Mouse (Mus musculus) NIH3T3 (cell line): ENCODE measurements at regions not wholly inside any gene's neighbourhood (a gene's known extent, or its start where the extent isn't known, plus 50 kb on each side); places are given as distances from the start of the nearest gene placed in this dataset.
"Not testable (repeated sequence)": the region's sequence is repeated elsewhere in the genome, so short reads cannot be mapped to it uniquely, and the experiment has no call there.

Experiments
- DNase-seq: peaks from one replicate; pipeline ENCODE4 v3.0.0-alpha.2; 2012; ENCODE audit warnings: low read depth

DNA sequence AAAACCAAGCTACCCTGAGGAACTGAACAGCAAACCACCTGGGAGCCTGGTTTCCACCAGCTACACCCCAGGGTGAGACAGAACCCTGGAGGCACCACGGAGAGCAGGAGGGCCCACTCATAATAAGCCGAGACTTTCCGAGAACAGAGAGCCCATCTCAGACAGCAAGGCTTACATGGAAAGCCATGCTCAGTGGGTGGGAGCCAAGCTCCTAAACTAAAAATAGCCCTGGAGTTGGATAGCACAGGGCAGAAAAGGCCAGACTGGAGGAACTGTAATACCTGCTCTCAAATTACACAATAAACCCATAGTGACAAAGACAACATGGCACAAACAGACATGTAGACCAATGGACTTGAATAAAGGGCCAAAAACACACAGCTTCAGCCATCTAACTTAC lies 69.9 kb downstream of the Fbxo4 start:
- DNase-seq = no peak

DNA sequence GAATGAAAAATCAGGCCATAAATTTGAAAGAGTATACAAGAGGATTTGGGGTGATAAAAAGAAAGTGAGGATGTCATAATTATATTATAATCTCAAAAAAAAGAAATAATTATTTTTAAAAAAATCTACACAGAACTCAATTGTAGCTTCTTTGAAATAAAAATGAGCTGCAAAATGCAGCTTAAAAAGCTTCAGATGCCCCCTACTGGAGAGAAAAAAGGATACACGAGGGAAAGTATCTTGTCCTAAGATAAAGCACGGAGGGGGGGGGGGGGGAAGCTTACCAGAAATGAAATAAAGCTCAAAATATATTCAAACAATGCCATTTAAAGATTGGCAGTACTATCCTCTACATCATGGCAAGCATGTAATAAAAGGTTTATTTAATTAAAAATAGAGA lies 70.7 kb downstream of the Fbxo4 start:
- peak; percentile 78 for DNase-seq

DNA sequence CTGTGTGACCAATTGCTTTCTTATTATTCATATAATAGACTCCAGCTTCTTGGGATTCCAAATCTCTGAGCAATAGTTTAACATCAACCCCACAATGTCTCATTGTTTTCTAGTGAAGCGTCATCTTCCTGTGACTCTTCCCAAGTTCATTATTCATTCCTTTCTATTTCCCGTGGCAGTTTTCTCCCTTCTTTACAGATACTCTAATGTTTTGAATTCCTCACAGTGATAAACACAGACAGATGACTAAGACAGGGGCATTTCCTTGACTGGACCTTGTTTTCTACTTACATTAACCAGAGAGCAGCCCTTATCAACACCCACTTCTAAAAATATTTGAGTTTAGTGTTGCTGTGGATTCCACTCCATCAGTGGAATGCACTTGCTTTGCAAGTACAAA lies 73.8 kb downstream of the Fbxo4 start:
- DNase-seq = peak; percentile 62

DNA sequence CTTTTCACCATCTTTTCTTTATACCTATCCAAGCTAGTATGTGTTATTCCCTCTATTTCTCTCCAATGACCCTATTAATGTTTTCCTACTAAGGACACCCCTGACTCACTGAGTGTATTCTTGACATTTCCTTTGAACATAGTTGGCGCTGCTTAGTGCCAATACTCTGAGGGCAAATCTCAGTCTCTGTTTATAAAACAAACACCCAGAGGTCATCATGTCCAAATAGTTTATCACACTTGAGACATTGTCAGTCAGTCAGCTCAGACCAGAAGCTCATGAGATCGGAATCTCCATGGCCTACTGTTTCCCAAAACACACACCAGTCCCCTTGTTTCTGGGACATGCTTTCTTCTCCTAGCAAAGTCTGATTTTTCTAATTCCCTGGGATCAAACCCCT lies 100.9 kb downstream of the Fbxo4 start:
- DNase-seq = no peak

DNA sequence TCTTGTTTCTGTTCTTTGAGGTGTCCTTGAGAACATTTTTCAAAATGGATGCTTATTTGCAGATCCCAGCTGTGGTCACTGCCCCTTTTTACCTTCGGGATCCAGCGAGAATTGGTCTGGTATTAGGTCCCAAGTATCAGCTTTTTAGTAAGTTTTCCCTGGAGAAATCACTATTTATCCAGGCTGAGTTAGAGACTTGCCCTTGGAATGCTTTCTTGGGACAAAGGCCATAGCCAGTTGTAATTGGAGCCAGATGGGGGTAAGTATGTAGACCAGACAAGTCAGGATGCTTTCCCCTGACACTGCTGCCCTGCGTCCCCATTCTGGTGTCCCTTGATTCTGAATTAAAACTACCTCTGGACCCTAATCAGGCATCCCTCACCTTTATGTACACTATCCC lies 101.9 kb downstream of the Fbxo4 start:
- DNase-seq = no peak

DNA sequence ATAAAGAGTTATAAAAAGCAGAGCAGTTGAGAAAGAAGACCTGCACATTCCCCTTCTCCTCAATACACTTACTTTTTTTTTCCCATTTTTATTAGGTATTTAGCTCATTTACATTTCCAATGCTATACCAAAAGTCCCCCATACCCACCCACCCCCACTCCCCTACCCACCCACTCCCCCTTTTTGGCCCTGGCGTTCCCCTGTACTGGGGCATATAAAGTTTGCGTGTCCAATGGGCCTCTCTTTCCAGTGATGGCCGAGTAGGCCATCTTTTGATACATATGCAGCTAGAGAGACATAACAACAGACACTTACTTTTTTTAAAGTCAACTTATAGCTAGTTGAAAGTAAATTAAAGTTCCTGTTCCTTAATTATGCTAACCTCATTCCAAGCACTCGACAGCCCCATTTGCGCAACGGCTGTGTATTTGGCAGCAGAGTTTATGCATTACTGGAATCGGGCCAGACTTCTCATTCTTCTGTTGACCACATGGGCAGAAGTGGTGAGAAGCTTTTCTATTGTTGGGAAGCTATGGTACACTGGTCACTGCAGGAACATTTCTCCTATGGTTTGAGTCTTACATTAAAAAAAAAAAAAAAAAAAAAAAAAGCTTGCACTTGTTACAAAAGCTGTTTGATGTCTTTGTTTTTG lies 104.0 kb downstream of the Fbxo4 start:
- DNase-seq = peak; percentile 86

DNA sequence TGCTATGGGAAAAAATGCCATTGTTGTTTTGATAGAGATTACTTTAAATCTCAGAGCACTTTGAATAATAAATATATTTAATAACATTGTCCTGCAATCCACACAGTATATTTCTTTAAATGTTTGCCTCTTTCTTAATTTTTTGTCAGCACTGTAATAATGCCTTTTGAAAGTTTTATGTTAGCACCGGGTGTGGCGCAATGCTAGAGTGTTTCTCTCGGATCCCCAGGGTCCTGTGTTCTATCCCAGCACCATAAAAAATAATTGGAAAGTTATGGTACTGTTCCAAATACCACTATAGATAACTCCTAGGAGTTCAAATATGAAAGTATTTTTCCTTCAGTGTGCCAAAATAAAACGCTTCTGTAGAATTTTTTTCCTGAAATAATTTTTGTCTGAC lies 147.6 kb downstream of the Fbxo4 start:
- DNase-seq = peak; percentile 52

DNA sequence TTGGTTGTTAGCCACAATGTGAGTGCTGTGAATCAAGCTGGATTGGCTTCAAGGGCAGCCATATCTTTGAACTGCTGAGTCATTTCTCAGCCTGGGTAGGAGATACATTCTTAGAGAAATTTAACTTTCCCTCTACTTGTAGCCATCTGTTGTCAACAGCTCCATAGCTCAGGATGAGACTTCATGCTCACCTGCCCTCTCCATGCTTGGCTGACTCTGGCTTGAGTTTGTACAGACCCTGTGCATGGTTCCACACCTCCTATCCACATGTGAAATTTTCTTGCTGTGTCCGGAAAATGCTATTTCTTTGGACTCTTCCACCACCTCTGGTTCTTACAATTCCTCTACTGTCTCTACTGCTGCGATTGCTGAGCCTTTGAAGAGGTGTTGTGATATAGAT lies 173.9 kb downstream of the Fbxo4 start:
- DNase-seq = peak; percentile 22

DNA sequence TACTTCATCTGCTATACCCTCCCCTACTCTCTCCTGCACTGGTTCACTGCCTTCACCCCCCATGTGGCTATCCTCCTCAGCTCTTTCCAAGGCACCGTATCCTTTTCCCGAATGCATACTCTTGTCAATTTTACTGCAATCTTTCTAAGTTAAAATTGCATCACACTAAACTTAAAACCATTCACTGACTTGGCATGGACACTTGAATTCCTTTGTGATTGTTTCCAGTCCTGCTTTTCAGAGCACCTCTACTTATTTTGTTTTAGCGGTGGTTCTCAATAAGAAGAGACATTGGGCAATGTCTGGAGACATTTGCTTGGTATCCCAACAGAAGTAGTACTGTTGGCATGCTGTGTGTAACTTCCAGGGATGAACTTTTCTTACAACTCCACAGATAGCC lies 192.6 kb upstream of the Ghr start:
- DNase-seq = peak; percentile 77

DNA sequence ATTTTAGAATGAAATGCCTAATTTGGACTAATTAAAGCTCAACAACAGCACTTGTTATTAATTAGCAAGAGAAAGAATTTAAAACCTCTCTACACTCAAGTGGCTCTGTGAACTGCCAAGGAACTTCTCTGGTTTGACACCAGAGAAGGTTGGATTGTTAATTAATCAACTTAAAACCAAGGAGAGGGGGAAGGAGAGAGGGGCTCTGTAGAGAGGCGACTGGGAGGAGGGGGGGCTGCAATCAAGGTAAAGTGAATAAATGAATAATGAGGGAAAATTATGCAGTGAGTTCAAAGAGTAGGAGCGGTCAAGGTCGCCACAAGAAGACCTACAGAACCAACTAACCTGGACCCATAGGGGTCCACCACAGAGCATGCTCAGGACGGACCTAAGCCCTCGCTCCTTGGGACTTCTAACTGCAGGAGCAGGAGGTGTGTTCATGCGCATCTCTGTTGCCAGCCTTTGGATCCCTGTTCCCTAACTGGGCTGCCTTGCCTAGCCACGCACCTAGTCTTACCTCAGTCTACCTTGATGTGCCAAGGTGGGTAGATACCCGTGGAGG lies 189.0 kb upstream of the Ghr start:
- no peak for DNase-seq

DNA sequence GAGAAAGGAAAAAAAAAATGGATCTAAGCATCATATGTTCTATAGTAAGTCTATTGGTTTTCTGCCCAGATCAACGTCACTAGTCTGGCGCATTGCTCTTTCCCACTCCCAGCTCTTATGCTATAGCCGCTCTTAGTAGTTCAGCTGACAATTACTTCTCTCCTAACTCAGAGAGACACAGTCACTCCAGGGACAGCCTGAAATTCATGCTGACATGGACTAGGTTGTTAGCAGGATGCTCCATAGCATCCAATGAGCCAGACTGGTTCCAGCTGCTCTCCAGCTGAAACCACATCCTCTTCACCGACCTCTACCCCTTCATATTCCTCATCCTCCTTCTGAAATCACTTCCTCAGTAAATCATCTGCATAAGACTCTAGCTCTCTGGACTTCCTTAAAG lies 187.0 kb upstream of the Ghr start:
- DNase-seq = no peak

DNA sequence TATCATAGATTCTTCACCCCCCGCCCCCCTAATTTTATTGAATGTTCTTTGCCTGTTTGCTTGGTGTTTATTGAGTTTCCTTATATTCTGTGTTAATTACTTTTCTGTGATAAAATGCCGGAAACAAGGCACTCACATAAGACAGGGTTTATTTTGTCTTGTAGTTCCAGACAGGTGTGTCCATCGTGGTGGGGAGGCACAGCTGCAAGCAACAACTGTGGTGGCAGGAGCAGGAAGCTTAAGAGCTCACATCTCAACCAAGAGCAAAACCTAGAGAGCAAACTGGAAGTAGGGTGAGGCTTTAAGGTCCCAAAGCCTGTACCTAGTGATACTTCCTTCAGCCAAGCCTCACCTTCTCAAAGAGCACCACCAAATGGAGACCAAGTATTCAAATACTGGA lies 181.4 kb upstream of the Ghr start:
- no peak for DNase-seq

DNA sequence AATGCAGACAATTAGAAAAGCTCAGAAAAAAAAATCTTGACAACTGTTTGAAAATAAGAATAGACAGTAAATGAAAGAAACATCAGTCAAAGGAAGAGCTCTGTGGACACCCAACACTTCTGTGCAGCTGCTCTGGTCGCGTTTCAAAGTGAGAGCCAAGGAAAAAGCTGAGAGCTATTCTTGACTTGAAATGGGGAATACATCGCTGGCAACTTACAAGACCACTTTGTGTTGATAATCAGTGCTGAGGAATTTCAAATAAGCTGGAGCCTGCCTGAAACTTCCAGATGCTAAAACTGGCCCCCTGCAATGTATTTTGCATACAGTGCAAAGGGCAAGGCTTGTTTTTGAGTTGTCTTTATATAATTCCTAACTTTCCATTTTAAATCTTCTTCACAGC lies 177.1 kb upstream of the Ghr start:
- no peak for DNase-seq

DNA sequence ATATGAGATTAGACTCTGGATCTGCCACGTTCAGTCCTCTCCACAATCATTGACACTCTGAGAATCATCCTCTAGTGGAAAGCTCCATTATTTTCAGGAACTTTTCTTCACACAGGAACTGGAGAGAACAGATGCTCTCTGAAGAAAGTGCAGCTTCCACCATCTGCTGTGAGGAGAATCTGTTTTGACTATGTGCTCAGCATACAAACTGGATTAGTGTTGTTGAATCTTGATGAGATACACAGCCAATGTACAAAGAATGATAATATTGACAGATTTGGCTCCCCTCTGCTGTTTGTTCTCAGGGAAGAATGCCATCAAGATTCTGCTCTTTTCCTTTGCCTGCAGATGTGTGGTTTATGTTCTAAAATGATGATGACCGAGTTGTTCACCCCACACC lies 172.3 kb upstream of the Ghr start:
- DNase-seq = peak; percentile 30

DNA sequence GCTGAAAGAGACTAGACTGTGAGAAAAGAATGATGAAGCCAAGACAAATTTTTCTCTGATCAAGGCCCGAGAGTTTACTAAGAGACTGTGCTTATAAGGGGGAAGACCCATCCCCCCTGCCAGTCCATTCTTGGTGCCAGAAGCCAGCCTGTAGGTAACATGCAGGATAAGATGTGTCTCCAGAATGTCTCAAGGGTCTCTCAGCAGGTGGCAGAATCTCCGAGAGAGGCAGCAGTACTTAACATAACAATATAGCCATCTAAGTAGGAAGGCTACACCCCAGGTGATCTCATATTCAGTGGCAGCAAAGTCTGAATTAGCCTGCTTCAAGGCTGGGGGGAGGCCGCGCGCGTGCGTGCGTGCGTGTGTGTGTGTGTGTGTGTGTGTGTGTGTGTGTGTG lies 164.8 kb upstream of the Ghr start:
- not testable (repeated sequence) for DNase-seq

DNA sequence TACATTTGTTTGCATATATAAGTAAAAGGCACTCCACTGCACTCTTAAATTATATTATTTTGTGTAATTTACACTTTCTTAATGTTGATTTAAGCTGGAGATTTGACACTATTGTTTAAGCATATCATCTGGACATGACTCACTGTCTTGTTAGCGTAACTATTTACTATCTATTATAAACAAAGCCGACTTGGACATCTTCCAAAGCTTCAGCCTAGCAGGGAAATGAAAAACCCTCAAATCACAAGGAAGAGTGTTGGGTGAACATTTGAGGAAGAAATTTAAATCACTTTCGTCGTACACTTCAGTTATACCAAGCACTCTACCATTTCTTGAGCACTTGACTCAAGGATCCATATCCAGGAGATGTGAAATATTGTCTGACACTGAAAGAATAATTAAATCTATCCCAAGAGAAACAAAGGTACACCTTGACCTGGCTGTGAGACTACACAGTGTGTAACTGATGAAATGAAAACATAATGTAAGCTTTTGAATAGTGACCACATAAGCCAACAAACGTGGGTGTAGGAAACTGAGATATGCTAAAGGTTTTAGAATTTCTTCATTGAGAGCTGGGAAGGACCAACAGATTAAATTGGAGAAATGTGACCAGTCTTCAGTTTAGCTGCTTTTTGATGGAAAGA lies 160.0 kb upstream of the Ghr start:
- peak; percentile 76 for DNase-seq

DNA sequence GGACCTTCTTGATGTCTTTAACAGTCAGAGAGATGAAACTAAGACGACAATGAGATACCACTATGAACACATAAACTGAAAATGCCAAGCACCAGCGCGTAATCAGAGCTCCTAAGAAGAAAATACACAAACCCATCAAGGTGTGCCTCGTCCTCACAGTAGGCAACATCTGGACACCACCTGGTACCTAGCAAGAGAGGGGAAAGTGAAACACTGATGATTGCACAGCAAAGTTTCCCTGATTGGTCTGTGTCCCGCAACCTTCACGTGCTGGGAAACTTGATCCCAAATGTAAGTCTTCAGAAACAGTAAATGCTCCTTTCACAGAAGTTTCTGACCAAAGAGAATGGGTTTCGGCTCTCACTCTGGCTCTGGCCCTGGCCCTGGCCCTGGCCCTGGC lies 158.9 kb upstream of the Ghr start:
- DNase-seq = no peak

DNA sequence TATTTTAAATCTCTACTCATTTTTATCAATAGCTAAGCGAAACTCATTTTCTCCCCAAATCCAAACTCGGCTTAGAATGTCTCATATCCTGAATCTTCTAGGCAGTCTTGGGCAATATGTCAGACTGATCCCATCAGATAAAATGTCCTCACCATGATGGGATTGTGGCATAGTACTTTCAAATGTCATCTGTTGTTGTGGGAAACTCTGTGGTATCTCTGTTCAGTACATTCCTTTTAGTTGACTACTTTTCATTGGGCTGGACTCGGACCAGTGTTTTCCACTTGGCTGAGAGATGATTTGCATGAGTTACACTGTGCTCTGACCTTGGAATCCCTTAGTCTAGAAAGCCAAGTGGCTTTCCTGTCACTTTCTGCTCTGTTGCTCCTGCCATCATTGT lies 141.9 kb upstream of the Ghr start:
- peak; percentile 71 for DNase-seq

DNA sequence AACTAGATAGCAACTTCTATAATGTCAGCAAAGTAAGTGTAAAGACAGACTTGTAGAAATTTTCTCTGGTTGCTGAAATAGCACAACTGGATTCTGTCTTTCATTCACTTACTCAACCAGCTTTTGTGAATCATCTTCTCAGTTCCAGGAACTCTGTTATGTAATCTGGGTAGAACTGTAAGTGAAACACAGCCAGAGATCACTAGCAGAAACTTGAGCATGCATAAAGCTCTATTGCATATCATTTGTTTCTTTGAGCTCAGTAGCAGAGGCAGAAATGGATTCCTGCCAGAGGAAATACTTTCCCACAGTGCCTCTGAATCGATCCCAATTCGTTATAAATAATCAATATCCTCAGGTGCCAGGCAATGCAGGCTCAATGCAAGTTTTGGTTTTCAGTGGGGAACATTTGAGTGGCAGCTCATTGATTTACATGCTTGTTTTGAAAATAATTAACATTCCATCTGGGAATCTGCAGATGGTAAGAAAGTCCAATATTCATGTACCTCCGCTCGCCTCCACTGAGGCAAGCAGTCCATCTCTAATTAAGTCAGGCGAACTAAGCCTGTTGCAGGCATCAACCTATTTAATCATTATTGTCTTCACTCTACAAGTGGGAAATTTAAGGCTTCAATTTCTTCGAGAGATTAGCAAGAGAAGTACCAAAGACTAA lies 137.5 kb upstream of the Ghr start:
- DNase-seq = peak; percentile 77

DNA sequence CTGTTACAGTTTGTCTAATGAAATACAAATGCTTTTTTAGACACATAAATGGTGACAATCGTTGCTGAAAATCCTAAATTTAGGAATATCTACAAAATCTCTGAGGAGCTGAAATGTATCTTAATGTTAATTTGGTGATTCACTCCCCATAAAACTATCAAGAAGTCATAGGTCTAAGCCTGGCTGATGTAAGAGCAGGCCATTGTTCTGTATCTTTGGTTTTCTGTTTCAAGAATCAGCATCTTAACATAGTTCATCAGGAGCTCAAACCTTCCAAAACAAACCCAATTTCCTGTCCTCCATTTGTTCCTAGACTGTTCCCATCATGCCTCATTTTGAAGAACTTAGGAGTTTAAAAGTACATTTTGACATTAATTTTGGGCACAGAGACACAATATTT lies 128.5 kb upstream of the Ghr start:
- no peak for DNase-seq

DNA sequence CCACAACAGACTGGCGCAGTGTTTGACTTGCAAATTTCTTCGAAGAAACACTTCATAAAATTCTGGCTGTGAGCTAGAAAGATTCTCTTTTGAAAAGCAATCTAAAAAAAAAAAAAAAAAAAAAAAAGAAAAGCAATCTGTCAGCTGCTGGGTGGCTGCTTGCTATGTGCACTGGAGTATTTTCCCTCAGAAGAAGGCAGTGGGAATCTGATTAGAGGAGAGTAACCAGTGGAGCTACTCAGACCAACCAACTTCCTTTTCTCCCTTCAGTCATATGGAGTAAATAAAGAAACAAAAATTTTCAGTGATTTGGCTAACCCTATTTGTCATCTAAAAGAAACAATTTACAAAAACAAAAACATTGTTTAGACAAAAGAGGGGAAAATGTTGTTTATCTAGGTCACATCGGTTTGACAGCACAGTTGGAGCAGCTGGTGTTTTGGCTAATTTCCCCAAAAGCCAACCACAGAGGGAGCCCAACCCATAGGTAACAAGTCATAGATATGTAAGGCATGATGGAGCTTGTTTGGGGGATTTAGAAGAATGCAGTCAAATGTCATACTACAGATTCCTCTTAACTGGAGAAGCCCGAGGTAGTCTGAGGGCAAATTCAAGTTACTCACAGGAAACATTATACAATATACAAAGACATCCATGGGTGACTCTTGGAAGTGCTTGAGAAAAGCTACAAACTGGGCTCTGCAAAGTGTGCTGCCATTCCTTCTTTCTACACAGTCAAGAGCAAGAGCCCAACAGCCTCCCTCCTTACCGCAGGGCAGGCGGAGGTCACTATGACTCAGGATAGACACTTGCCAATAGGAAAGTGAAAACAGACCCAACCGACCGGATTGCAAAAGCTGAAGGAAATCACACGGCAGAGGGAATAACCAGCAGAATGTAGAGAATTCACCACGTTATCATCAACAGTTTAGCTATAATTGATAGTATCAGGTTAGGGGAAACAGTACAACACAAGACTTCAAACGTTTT lies 124.1 kb upstream of the Ghr start:
- DNase-seq = peak; percentile 95

DNA sequence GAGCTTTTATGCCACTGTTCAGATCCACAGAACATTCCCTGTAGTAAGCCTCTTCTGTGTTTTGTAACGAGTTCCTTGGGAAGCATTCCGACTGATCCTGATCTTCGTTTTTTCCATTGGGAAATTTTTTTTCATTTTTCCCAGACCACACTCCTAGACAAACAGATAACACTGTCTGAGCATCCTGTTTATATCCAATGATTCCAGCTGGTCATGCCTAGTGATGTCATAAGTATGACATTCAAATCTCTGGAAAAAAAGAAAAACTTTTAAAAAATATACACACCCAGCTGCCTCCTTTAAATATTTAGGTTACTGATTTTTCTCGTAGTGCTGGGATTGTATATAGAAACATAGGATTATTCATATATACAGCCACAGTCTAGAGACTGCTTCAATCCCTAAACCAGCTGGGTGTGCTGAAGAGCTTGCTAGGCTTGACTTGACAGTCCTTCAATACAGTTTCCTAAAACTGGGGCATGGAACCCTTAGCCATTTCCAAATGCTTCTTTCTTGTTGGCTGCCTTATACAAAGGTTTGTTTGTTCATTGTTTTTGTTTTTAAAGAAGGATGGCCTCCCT lies 116.0 kb upstream of the Ghr start:
- no peak for DNase-seq
